In the genomic region with DNA sequence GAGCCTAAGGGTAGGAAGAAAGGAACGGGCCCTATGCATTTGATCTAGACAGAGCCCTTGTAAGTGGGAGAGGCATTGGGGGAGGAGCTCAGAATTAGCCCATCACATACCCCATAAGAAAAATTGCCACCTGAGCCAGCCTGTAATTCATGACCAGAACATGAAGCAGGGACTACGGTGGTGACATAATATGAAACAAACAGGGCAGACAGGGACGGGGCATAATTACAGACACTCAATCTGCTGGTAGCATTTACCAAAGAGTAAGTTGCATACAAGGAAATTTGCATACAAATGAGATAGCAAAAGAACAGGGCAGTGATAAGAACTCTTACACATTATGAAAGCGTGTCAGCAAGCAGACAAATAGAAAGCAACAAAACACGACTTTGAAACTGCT, we compare ENCODE assay signal across 15 mouse cellular contexts. TPM values are rescaled to one million over a fixed set of nuclear protein-coding genes. Genes with fewer than 3 reads are reported as not detected.
"Had no signal": no experiment of that assay in that cellular context is flagged by ENCODE, and none has a peak within 500 bp of the region (broad histone marks: within the 10 kb centered on the region; RNA-seq: fewer than 3 reads in every experiment).

No protein-coding gene starts in this region.

- H3K27me3 ChIP-seq: limb, embryonic 15.5 days; liver, embryonic 12.5 days; neural tube, embryonic 12.5 days had no signal

- H3K9me3 ChIP-seq: limb, embryonic 15.5 days; liver, embryonic 12.5 days; neural tube, embryonic 12.5 days had no signal

- H3K9ac ChIP-seq: limb, embryonic 15.5 days; liver, embryonic 12.5 days; lung, embryonic 14.5 days; neural tube, embryonic 12.5 days had no signal

- DNase-seq: kidney, adult 9 months; kidney, postnatal 36 days; lung, embryonic 14.5 days; lung, postnatal 10 days; lung, postnatal 4 days; right cerebral cortex, adult 18-20 months; thymus, postnatal 14 days had no signal

- H3K27ac ChIP-seq: kidney, postnatal 0 days; layer of hippocampus, adult 2 months; limb, embryonic 15.5 days; liver, embryonic 12.5 days; midbrain, embryonic 10.5 days; neural tube, embryonic 12.5 days; stomach, postnatal 0 days had no signal

- ATAC-seq: liver, embryonic 12.5 days had no signal

- H3K36me3 ChIP-seq: limb, embryonic 15.5 days; liver, embryonic 12.5 days; midbrain, embryonic 10.5 days; neural tube, embryonic 12.5 days had no signal

- H3K4me1 ChIP-seq: midbrain, embryonic 10.5 days; neural tube, embryonic 12.5 days had no signal

- H3K4me3 ChIP-seq: layer of hippocampus, adult 2 months; limb, embryonic 15.5 days; liver, embryonic 12.5 days; midbrain, embryonic 10.5 days; myocyte; neural tube, embryonic 12.5 days had no signal

- H3K4me2 ChIP-seq: limb, embryonic 15.5 days; liver, embryonic 12.5 days; lung, embryonic 14.5 days; neural tube, embryonic 12.5 days had no signal

RNA-seq across cellular contexts. Expression of a gene that starts 6.3 kb away (rescaled TPM):
- polyA plus RNA-seq: myocyte had no signal
